Mouse (Mus musculus): ENCODE data around the gene Hdgfl2. TPM values are rescaled to one million over a fixed set of nuclear protein-coding genes. Genes with fewer than 3 reads are reported as not detected.
"Not testable (repeated sequence)": the region's sequence is repeated elsewhere in the genome, so short reads cannot be mapped to it uniquely, and the experiment has no call there.

Hdgfl2 gene
- polyA plus RNA-seq, 1 experiment from 2014 or later = 191 TPM

- Histone ChIP-seq H3K27me3 (ENCODE audit: low read depth, poor library complexity, severe bottlenecking) (no peaks in the 10 kb centered on the region), H3K4me3 (no peak overlapping the region), H3K27ac (replicated peaks) (no peak overlapping the region), H3K36me3 (peaks cover 73% of the 10 kb centered on the region), H3K4me1 (peaks cover 22% of the 10 kb centered on the region), H3K9me3 (replicated peaks) (no peaks in the 10 kb centered on the region)
- no peak for DNase-seq (ENCODE audit: low spot score)
Measured at GRCm38 (mm10) chr17:56071126-56071525, 8.3 kb upstream of the Hdgfl2 start.

- DNase-seq (ENCODE audit: low spot score) = no peak
- H3K4me3 ChIP-seq = no peak overlapping the region
- H3K27ac ChIP-seq (replicated peaks) = no peak overlapping the region
- 93% methylated on average over 5 of the region's 5 CpGs for WGBS
- peaks cover 22% of the 10 kb centered on the region for H3K4me1 ChIP-seq
- peaks cover 62% of the 10 kb centered on the region for H3K36me3 ChIP-seq
- H3K27me3 ChIP-seq (ENCODE audit: low read depth, poor library complexity, severe bottlenecking) = no peaks in the 10 kb centered on the region
- no peaks in the 10 kb centered on the region for H3K9me3 ChIP-seq (replicated peaks)
Measured at GRCm38 (mm10) chr17:56072243-56072642, 7.2 kb upstream of the Hdgfl2 start.

GRCm38 (mm10) chr17:56074097-56074826 lies 5.2 kb upstream of the Hdgfl2 start:
- Histone ChIP-seq H3K4me3 (peak overlapping the region; percentile 68), H3K4me1 (peaks cover 27% of the 10 kb centered on the region), H3K9me3 (replicated peaks) (no peaks in the 10 kb centered on the region), H3K36me3 (peaks cover 41% of the 10 kb centered on the region), H3K27me3 (ENCODE audit: low read depth, poor library complexity, severe bottlenecking) (no peaks in the 10 kb centered on the region), H3K27ac (replicated peaks) (peak overlapping the region; percentile 89)
- DNase-seq (ENCODE audit: low spot score) = peak; percentile 87
- 8% methylated on average over 22 of the region's 22 CpGs for WGBS

- Histone ChIP-seq H3K4me1 (peaks cover 27% of the 10 kb centered on the region), H3K27me3 (ENCODE audit: low read depth, poor library complexity, severe bottlenecking) (no peaks in the 10 kb centered on the region), H3K4me3 (peak within 1 kb of the TSS; percentile 68), H3K36me3 (peaks cover 36% of the 10 kb centered on the region), H3K27ac (replicated peaks) (peak within 1 kb of the TSS; percentile 89), H3K9me3 (replicated peaks) (no peaks in the 10 kb centered on the region)
- peak; percentile 98 for DNase-seq (ENCODE audit: low spot score)
- WGBS = under 1% methylated on average over 35 of the region's 35 CpGs
Measured at GRCm38 (mm10) chr17:56074827-56075208, 4.6 kb upstream of the Hdgfl2 start, which contains the start of gene Ubxn6. Ubxn6 (minus strand) TSS chr17:56075028.

GRCm38 (mm10) chr17:56077523-56077922 lies 1.9 kb upstream of the Hdgfl2 start:
- Histone ChIP-seq H3K27ac (replicated peaks) (no peak overlapping the region), H3K36me3 (peaks cover 16% of the 10 kb centered on the region), H3K27me3 (ENCODE audit: low read depth, poor library complexity, severe bottlenecking) (no peaks in the 10 kb centered on the region), H3K4me1 (peaks cover 54% of the 10 kb centered on the region), H3K9me3 (replicated peaks) (no peaks in the 10 kb centered on the region), H3K4me3 (no peak overlapping the region)
- no peak for DNase-seq (ENCODE audit: low spot score)
- WGBS = 93% methylated on average over 5 of the region's 5 CpGs

- peak overlapping the region; percentile 68 for H3K27ac ChIP-seq (replicated peaks)
- WGBS = 65% methylated on average over 9 of the region's 9 CpGs
- peak overlapping the region; percentile 95 for H3K4me3 ChIP-seq
- DNase-seq (ENCODE audit: low spot score); H3K27me3 ChIP-seq (ENCODE audit: low read depth, poor library complexity, severe bottlenecking); H3K9me3 ChIP-seq (replicated peaks): not testable (repeated sequence)
- H3K4me1 ChIP-seq = peaks cover 54% of the 10 kb centered on the region
- peaks cover 16% of the 10 kb centered on the region for H3K36me3 ChIP-seq
Measured at GRCm38 (mm10) chr17:56078361-56078760, 1.1 kb upstream of the Hdgfl2 start.

- H3K4me1 ChIP-seq = peaks cover 41% of the 10 kb centered on the region
- no peak for DNase-seq (ENCODE audit: low spot score)
- 3% methylated on average over 11 of the region's 11 CpGs for WGBS
- H3K36me3 ChIP-seq = peaks cover 28% of the 10 kb centered on the region
- peak overlapping the region; percentile 95 for H3K4me3 ChIP-seq
- peak overlapping the region; percentile 89 for H3K27ac ChIP-seq (replicated peaks)
- no peaks in the 10 kb centered on the region for H3K9me3 ChIP-seq (replicated peaks)
- no peaks in the 10 kb centered on the region for H3K27me3 ChIP-seq (ENCODE audit: low read depth, poor library complexity, severe bottlenecking)
Measured at GRCm38 (mm10) chr17:56079921-56080320, 487 bp downstream of the Hdgfl2 start.

- no peaks in the 10 kb centered on the region for H3K27me3 ChIP-seq (ENCODE audit: low read depth, poor library complexity, severe bottlenecking)
- H3K27ac ChIP-seq (replicated peaks) = peak overlapping the region; percentile 89
- peak; percentile 85 for DNase-seq (ENCODE audit: low spot score)
Measured at GRCm38 (mm10) chr17:56080781-56081585, 1.5 kb downstream of the Hdgfl2 start.

GRCm38 (mm10) chr17:56092312-56092711 lies 12.9 kb downstream of the Hdgfl2 start:
- no peaks in the 10 kb centered on the region for H3K27me3 ChIP-seq (ENCODE audit: low read depth, poor library complexity, severe bottlenecking)
- no peaks in the 10 kb centered on the region for H3K9me3 ChIP-seq (replicated peaks)
- WGBS = 93% methylated on average over 1 of the region's 1 CpGs
- H3K36me3 ChIP-seq = peaks cover 87% of the 10 kb centered on the region
- H3K4me1 ChIP-seq = no peaks in the 10 kb centered on the region
- no peak for DNase-seq (ENCODE audit: low spot score)
- H3K4me3 ChIP-seq = no peak overlapping the region
- no peak overlapping the region for H3K27ac ChIP-seq (replicated peaks)

More at GRCm38 (mm10) chr17:56080781-56081585, 1.5 kb downstream of the Hdgfl2 start:
- H3K9me3 ChIP-seq (replicated peaks) = no peaks in the 10 kb centered on the region
- H3K36me3 ChIP-seq = peaks cover 39% of the 10 kb centered on the region
- 8% methylated on average over 8 of the region's 8 CpGs for WGBS
- peaks cover 33% of the 10 kb centered on the region for H3K4me1 ChIP-seq
- H3K4me3 ChIP-seq = peak overlapping the region; percentile 95

- H3K9me3 ChIP-seq (replicated peaks) = no peaks in the 10 kb centered on the region
- DNase-seq (ENCODE audit: low spot score) = no peak
- H3K27ac ChIP-seq (replicated peaks) = no peak overlapping the region
- H3K4me1 ChIP-seq = no peaks in the 10 kb centered on the region
- no peak overlapping the region for H3K4me3 ChIP-seq
- H3K27me3 ChIP-seq (ENCODE audit: low read depth, poor library complexity, severe bottlenecking) = no peaks in the 10 kb centered on the region
- peaks cover 87% of the 10 kb centered on the region for H3K36me3 ChIP-seq
- 91% methylated on average over 1 of the region's 1 CpGs for WGBS
Measured at GRCm38 (mm10) chr17:56092794-56093193, 13.4 kb downstream of the Hdgfl2 start.

- 92% methylated on average over 12 of the region's 12 CpGs for WGBS
- Histone ChIP-seq H3K9me3 (replicated peaks) (no peaks in the 10 kb centered on the region), H3K27me3 (ENCODE audit: low read depth, poor library complexity, severe bottlenecking) (no peaks in the 10 kb centered on the region), H3K4me3 (no peak overlapping the region), H3K4me1 (no peaks in the 10 kb centered on the region), H3K27ac (replicated peaks) (no peak overlapping the region), H3K36me3 (peaks cover 92% of the 10 kb centered on the region)
- DNase-seq (ENCODE audit: low spot score) = no peak
Measured at GRCm38 (mm10) chr17:56096883-56097282, 17.4 kb downstream of the Hdgfl2 start.

GRCm38 (mm10) chr17:56098180-56098579 lies 18.7 kb downstream of the Hdgfl2 start:
- Histone ChIP-seq H3K4me3 (no peak overlapping the region), H3K27ac (replicated peaks) (no peak overlapping the region), H3K9me3 (replicated peaks) (no peaks in the 10 kb centered on the region), H3K36me3 (peaks cover 97% of the 10 kb centered on the region), H3K27me3 (ENCODE audit: low read depth, poor library complexity, severe bottlenecking) (no peaks in the 10 kb centered on the region), H3K4me1 (no peaks in the 10 kb centered on the region)
- no peak for DNase-seq (ENCODE audit: low spot score)
- WGBS = 88% methylated on average over 8 of the region's 8 CpGs

All from midbrain, embryonic 10.5 days (tissue).